Mouse (Mus musculus) lung, postnatal 0 days (tissue): ENCODE data around the gene Lig4. TPM values are rescaled to one million over a fixed set of nuclear protein-coding genes. Genes with fewer than 3 reads are reported as not detected.

Experiments used
- ATAC-seq: fragments of 200-750 bp; cut with Nextera tagmentation; 2 replicates; pipeline ENCODE4 v1.8.0; 2017; ENCODE audit warnings: moderate library complexity
- DNase-seq: peaks from one replicate; pipeline ENCODE4 v3.0.0-alpha.2; 2016; ENCODE audit warnings: low spot score
- H3K27ac ChIP-seq: fragments of 300-500 bp; sonication (generic); 2 replicates; pipeline ENCODE4 v1.5.1; 2014; ENCODE audit warnings: antibody characterized with exemption, mild to moderate bottlenecking, low read length, mixed read lengths
- H3K27me3 ChIP-seq: fragments of 300-500 bp; sonication (generic); replicated peaks from 2 replicates; pipeline ENCODE4 v1.6.1; 2014; ENCODE audit warnings: low read length, mixed read lengths; ENCODE audit not compliant: insufficient read depth
- H3K36me3 ChIP-seq: fragments of 300-500 bp; sonication (generic); 2 replicates; pipeline ENCODE4 v1.6.1; 2014; ENCODE audit warnings: low read length, mixed read lengths; ENCODE audit not compliant: insufficient read depth
- H3K4me1 ChIP-seq: fragments of 300-500 bp; sonication (generic); 2 replicates; pipeline ENCODE4 v1.6.1; 2014; ENCODE audit warnings: antibody characterized with exemption, low read depth, low read length, mixed read lengths; ENCODE audit not compliant: insufficient read depth
- H3K4me2 ChIP-seq: fragments of 300-500 bp; sonication (generic); replicated peaks from 2 replicates; pipeline ENCODE4 v1.6.1; 2014; ENCODE audit warnings: low read depth, mild to moderate bottlenecking, low read length, moderate library complexity, mixed read lengths
- H3K4me3 ChIP-seq: fragments of 300-500 bp; sonication (generic); 2 replicates; pipeline ENCODE4 v1.5.1; 2014; ENCODE audit warnings: low read depth, low read length
- H3K9ac ChIP-seq: fragments of 300-500 bp; sonication (generic); replicated peaks from 2 replicates; pipeline ENCODE4 v1.6.1; 2014; ENCODE audit warnings: low read depth, mild to moderate bottlenecking
- H3K9me3 ChIP-seq: fragments of 300-500 bp; sonication (generic); 2 replicates; pipeline ENCODE4 v1.6.1; 2016; ENCODE audit warnings: low read length, mixed read lengths
- CTCF ChIP-seq: IDR thresholded peaks from 2 replicates; pipeline ENCODE4 v1.5.1; 2016; ENCODE audit warnings: antibody characterized with exemption, mild to moderate bottlenecking
- EP300 ChIP-seq: IDR thresholded peaks from 2 replicates; pipeline ENCODE4 v1.6.1; 2016; ENCODE audit warnings: antibody characterized with exemption, mild to moderate bottlenecking, control low read depth
- WGBS: fragments of 180-500 bp; shearing (Covaris S2); extraction: QIAGEN DNeasy Blood & Tissue Kit; methylation state at CpG from one replicate; pipeline ENCODE4 v1.1.7; 2014; 5-methylcytosine and 5-hydroxymethylcytosine counted together
- polyA plus RNA-seq: library from polyadenylated mRNA; unstranded; fragments of >200 nt; fragmentation: Nextera tagmentation; extraction: Ambion mirVana; gene quantifications from 2 replicates; pipeline ENCODE4 v1.2.1, GENCODE M21; 2015

The Lig4 gene
- polyA plus RNA-seq, 1 experiment from 2014 or later: 3.4 TPM

DNA sequence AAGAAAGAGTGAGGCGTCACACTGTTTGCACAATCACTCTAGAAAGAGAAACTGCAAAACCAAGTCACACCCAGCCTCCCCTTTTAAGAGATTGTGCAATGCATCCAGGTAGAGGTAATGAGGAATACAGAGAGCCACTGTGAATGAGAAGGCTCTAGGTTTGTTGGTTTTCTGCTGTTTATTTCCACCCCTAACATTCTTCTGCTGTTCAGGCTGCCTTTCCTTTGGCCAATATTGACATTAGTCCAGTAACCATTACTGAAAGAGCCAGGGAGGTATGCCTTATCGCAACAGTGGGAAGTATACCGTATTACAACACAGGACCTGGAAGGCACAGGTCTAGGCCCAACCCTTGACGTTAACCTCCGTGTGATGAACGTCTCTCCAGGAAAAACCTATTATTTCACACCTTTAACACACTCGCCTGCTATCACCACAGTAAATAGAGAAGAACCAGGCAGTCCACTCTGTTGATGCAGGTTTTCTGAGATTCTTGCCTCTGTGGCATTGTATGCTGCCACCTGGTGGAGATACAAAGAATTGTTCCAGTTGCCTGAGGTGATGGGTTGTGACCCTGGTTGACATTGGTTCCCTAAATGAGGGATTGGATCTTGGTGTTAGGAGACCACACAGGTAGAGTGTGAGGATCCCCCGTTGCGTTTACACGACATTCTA, 42.5 kb downstream of the Lig4 start:
- no peaks in the 10 kb centered on the region for H3K27me3 ChIP-seq
- H3K9me3 ChIP-seq: no peaks in the 10 kb centered on the region
- ATAC-seq (peak; percentile 97), DNase-seq (peak; percentile 92)
- peak; percentile 91 for TF ChIP-seq CTCF
- TF ChIP-seq EP300: peak; percentile 83
- H3K9ac ChIP-seq: no peak overlapping the region
- no peaks in the 10 kb centered on the region for H3K4me1 ChIP-seq
- WGBS: 22% methylated on average over 10 of the region's 10 CpGs
- H3K4me3 ChIP-seq: no peak overlapping the region
- no peaks in the 10 kb centered on the region for H3K36me3 ChIP-seq
- peak overlapping the region; percentile 69 for H3K27ac ChIP-seq
- H3K4me2 ChIP-seq: no peak overlapping the region

DNA sequence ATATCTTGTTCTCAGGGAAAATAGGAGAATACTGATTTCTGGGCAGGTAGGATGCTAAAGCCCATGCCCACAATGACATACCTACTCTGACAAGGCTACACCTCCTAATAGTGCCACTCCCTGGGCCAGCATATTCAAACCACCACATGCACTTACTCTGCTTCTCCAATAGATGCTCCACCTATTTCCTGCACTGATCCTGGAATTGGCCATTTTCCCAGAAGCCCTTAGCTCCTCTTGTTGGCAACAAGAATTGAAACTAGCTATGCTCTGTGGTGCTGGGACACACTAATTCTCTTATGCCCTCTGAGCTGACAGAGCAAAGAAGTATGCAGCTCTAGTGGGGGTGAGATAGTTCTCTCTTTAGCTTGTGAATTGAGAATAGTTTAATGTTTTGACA, 44.8 kb downstream of the Lig4 start:
- H3K4me2 ChIP-seq: no peak overlapping the region
- no peaks in the 10 kb centered on the region for H3K4me1 ChIP-seq
- H3K27me3 ChIP-seq: no peaks in the 10 kb centered on the region
- TF ChIP-seq CTCF (no peak; the same call in 1 of the 2 replicates), EP300 (no peak)
- peak; percentile 65 for DNase-seq
- H3K36me3 ChIP-seq: no peaks in the 10 kb centered on the region
- no peak overlapping the region for H3K9ac ChIP-seq
- no peaks in the 10 kb centered on the region for H3K9me3 ChIP-seq
- ATAC-seq: no peak
- H3K27ac ChIP-seq: 0 out of 2 replicates have a peak overlapping the region, but pooled peaks have one; percentile 1
- H3K4me3 ChIP-seq: no peak overlapping the region

GRCm38 (mm10) chr8:9929746-9930445, 47.6 kb downstream of the Lig4 start:
- Histone ChIP-seq H3K27me3 (no peaks in the 10 kb centered on the region), H3K4me1 (no peaks in the 10 kb centered on the region), H3K9ac (no peak overlapping the region), H3K36me3 (no peaks in the 10 kb centered on the region), H3K9me3 (no peaks in the 10 kb centered on the region), H3K4me3 (no peak overlapping the region), H3K27ac (no peak overlapping the region), H3K4me2 (no peak overlapping the region)
- ATAC-seq: no peak
- 60% methylated on average over 14 of the region's 14 CpGs for WGBS
- TF ChIP-seq EP300: no peak
- no peak for TF ChIP-seq CTCF
- DNase-seq: no peak

Other genes with a start within 250 kb of the Lig4 start
- gene Fam155a, start 206.5 kb downstream of the Lig4 start, polyA plus RNA-seq: 0.11 and 0.13 TPM in 2 replicates
- gene Gm10217, start 113.4 kb downstream of the Lig4 start, polyA plus RNA-seq: not detected in 2 replicates
- 12.0 and 12.9 TPM in 2 replicates for gene Abhd13, start within 50 bp of the Lig4 start, polyA plus RNA-seq
- gene Tnfsf13b, start 28.8 kb upstream of the Lig4 start, polyA plus RNA-seq: 1.3 TPM in 2 replicates
- gene Myo16, start 176.2 kb upstream of the Lig4 start, polyA plus RNA-seq: 0.17 and 0.40 TPM in 2 replicates